Mouse (Mus musculus): ENCODE measurements around the gene Grn. TPM values are rescaled to one million over a fixed set of nuclear protein-coding genes. Genes with fewer than 3 reads are reported as not detected.
A peak's percentile ranks its signal among the peaks of the same experiment; 100 is the strongest.

Gene Grn
- polyA plus RNA-seq, 1 experiment from 2014 or later: 110 TPM

DNA sequence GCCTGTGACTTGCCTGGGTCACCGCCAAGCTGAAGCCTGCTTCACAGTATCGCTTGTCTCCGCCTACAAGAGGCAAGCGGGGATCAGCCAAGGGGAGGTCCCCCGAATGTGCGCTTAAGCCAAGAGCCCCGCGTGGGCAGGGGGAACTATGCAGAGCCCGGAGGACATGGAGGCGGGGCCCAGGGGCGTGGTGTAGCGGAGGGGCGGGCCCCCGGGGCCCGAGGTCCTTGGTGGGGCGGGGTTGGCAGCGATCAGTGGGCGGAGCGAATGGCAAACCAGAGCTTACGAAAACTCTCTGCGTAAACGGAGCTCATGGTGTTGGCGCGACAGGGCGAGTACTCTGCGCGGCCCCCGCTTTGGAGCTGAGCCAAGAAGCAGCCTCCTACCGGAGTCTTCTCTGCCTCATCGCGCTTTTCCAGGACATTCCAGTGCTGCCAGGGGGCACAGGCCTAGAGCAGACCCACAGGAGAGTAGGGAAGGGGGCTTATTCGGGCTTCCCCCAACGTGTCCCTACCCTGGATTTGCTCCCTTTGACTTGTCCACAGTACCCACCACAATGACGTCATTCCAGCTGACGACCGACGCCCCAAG, 37.0 kb downstream of the Grn start:
- H3K36me3 ChIP-seq (ENCODE audit: control insufficient read depth, insufficient read depth, low read length): no peaks in the 10 kb centered on the region
- no peaks in the 10 kb centered on the region for H3K9me3 ChIP-seq (replicated peaks; ENCODE audit: control insufficient read depth, low read length)
- peaks cover 2% of the 10 kb centered on the region; the same call in 1 of the 2 replicates for H3K27me3 ChIP-seq (ENCODE audit: control insufficient read depth, insufficient read depth, low read length)
- peak overlapping the region; percentile 58 for H3K9ac ChIP-seq (ENCODE audit: low read depth, low read length)
- peak; percentile 88 for ATAC-seq (replicated peaks; ENCODE audit: insufficient number of reproducible peaks, low FRiP score, low TSS enrichment)
- peak overlapping the region; percentile 81 for H3K4me2 ChIP-seq
- H3K4me3 ChIP-seq (ENCODE audit: low read depth, low read length): peak overlapping the region; percentile 41
- peak overlapping the region; percentile 31; the same call in 1 of the 2 replicates for H3K27ac ChIP-seq (ENCODE audit: low read depth, low read length)
- H3K4me1 ChIP-seq (ENCODE audit: control insufficient read depth, insufficient read depth, low read length): peaks cover 19% of the 10 kb centered on the region
- WGBS (ENCODE audit: insufficient replicate concordance): under 1% methylated on average over 37 of the region's 37 CpGs

DNA sequence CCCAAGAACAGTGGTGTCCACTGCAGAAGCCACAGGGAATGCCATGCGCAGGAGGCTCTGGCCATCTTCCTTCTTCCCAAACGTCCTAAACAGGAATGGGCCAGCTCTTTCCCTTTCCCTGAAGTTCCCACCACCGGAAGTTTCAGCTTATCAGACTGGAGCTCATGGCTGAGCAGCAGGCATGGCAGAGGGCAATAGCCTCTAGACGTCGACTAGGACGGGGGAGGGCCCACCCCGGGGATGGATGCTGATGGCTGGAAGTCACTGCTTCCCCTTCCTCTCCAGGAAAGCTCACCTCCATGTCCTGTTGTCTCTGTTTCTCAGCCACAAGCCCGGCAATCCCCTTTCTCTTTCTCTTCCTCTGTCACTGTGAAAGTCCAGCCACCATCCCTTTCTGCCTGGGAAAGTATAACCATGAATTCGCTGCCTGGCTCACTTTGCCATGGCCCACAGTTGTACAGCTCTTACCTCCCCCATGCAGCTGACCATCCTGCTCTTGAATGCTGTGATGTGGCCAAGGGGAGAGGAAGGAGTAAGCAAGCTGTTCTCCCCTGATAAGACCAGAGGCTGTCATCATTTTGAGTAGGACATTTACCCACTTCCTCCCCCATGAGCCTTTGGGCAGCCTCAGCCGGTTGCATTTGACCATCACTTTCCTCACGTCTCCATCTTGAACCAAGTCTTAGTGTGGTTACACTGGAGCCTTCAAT, 39.7 kb downstream of the Grn start, which contains the start of gene Itga2b:
Gene Itga2b (minus strand): TSS at position 475 of the 710 bp plus-strand sequence.
- Histone ChIP-seq H3K27me3 (ENCODE audit: control insufficient read depth, insufficient read depth, low read length) (peaks cover 2% of the 10 kb centered on the region; the same call in 1 of the 2 replicates), H3K4me2 (peak within 1 kb of the TSS; percentile 81), H3K27ac (ENCODE audit: low read depth, low read length) (peak within 1 kb of the TSS; percentile 82), H3K9ac (ENCODE audit: low read depth, low read length) (peak within 1 kb of the TSS; percentile 39; the same call in 1 of the 2 replicates), H3K36me3 (ENCODE audit: control insufficient read depth, insufficient read depth, low read length) (no peaks in the 10 kb centered on the region), H3K4me3 (ENCODE audit: low read depth, low read length) (peak within 1 kb of the TSS; percentile 16), H3K9me3 (replicated peaks; ENCODE audit: control insufficient read depth, low read length) (no peaks in the 10 kb centered on the region), H3K4me1 (ENCODE audit: control insufficient read depth, insufficient read depth, low read length) (peaks cover 19% of the 10 kb centered on the region)
- ATAC-seq (replicated peaks; ENCODE audit: insufficient number of reproducible peaks, low FRiP score, low TSS enrichment): peak; percentile 75
- 37% methylated on average over 11 of the region's 11 CpGs for WGBS (ENCODE audit: insufficient replicate concordance)

DNA sequence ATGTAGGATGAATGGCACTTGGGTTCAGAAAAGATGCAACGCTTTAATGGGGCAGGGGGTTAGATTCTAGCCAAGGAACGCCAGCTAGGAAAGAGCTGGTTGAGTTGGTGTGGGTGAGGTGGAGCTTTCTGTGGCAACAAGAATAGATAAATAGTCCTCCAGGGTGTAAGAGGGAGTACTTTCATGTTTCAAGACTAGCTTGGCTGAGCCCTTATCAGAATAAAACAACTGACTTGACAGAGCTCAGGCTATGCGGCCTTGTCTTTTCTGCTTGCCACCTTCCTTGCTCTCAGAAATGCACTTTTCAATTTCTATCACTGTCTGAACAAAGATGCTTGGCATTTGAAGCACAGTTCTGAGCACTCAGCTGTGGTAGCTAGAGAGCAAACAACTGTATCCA, 44.9 kb downstream of the Grn start:
- no peak overlapping the region for H3K9ac ChIP-seq (ENCODE audit: low read depth, low read length)
- 86% methylated on average over 3 of the region's 3 CpGs for WGBS (ENCODE audit: insufficient replicate concordance)
- no peaks in the 10 kb centered on the region for H3K9me3 ChIP-seq (replicated peaks; ENCODE audit: control insufficient read depth, low read length)
- no peak overlapping the region for H3K27ac ChIP-seq (ENCODE audit: low read depth, low read length)
- 0 out of 2 replicates have a peak, but pooled peaks cover 3% of the 10 kb centered on the region for H3K4me1 ChIP-seq (ENCODE audit: control insufficient read depth, insufficient read depth, low read length)
- no peak for ATAC-seq (replicated peaks; ENCODE audit: insufficient number of reproducible peaks, low FRiP score, low TSS enrichment)
- no peak overlapping the region for H3K4me3 ChIP-seq (ENCODE audit: low read depth, low read length)
- no peaks in the 10 kb centered on the region for H3K27me3 ChIP-seq (ENCODE audit: control insufficient read depth, insufficient read depth, low read length)
- peaks cover 21% of the 10 kb centered on the region for H3K36me3 ChIP-seq (ENCODE audit: control insufficient read depth, insufficient read depth, low read length)
- H3K4me2 ChIP-seq: no peak overlapping the region

DNA sequence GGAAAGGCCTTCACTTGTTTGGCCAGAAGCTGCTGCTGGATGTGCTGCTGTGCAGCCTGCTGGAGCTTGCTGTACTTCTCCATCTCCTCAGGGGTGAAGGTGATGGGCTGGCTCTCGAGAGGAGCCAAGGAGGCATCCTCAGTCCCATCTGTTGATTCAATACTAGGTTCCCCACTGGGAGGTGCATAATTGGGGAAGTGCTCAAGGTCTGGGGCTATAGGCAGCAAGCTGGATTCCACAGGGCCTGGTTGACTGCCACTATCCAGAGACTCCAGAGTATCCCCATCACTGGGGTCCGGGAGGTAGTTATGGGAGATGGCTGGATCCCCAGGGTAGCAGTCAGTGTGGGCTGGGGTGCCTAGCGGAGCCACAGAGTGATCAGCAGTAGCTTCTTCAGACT, 48.6 kb downstream of the Grn start:
- no peak overlapping the region for H3K27ac ChIP-seq (ENCODE audit: low read depth, low read length)
- no peak overlapping the region for H3K4me3 ChIP-seq (ENCODE audit: low read depth, low read length)
- H3K9ac ChIP-seq (ENCODE audit: low read depth, low read length): no peak overlapping the region
- no peaks in the 10 kb centered on the region for H3K9me3 ChIP-seq (replicated peaks; ENCODE audit: control insufficient read depth, low read length)
- H3K27me3 ChIP-seq (ENCODE audit: control insufficient read depth, insufficient read depth, low read length): no peaks in the 10 kb centered on the region
- no peaks in the 10 kb centered on the region for H3K4me1 ChIP-seq (ENCODE audit: control insufficient read depth, insufficient read depth, low read length)
- H3K36me3 ChIP-seq (ENCODE audit: control insufficient read depth, insufficient read depth, low read length): peaks cover 35% of the 10 kb centered on the region
- H3K4me2 ChIP-seq: no peak overlapping the region
- WGBS (ENCODE audit: insufficient replicate concordance): 93% methylated on average over 3 of the region's 3 CpGs
- no peak for ATAC-seq (replicated peaks; ENCODE audit: insufficient number of reproducible peaks, low FRiP score, low TSS enrichment)

DNA sequence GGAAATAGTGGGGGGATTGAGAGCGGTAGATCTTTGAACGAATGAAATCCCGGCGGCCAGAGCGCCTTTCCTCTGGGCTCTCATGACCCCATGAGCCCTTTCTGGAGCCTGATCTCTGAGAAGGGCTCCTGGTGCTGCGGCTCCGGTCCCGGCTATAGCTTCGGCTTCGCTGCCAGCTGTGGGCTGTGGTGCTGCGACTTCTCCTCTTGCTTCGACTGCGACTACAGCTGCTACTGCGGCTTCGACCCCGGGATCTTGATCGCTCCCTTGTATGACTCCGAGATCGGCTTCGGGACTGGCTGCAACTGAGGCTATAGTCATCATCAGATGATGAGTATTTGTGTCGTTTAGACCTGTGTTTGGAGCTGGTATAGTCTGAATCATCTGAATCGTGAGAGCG, 49.5 kb downstream of the Grn start:
- whole genome bisulfite sequencing (ENCODE audit: insufficient replicate concordance): 95% methylated on average over 23 of the region's 23 CpGs
- Histone ChIP-seq H3K4me2 (no peak overlapping the region), H3K36me3 (ENCODE audit: control insufficient read depth, insufficient read depth, low read length) (peaks cover 38% of the 10 kb centered on the region), H3K4me3 (ENCODE audit: low read depth, low read length) (no peak overlapping the region), H3K4me1 (ENCODE audit: control insufficient read depth, insufficient read depth, low read length) (no peaks in the 10 kb centered on the region), H3K27me3 (ENCODE audit: control insufficient read depth, insufficient read depth, low read length) (no peaks in the 10 kb centered on the region), H3K9me3 (replicated peaks; ENCODE audit: control insufficient read depth, low read length) (no peaks in the 10 kb centered on the region), H3K27ac (ENCODE audit: low read depth, low read length) (no peak overlapping the region), H3K9ac (ENCODE audit: low read depth, low read length) (no peak overlapping the region)
- ATAC-seq (replicated peaks; ENCODE audit: insufficient number of reproducible peaks, low FRiP score, low TSS enrichment): no peak

DNA sequence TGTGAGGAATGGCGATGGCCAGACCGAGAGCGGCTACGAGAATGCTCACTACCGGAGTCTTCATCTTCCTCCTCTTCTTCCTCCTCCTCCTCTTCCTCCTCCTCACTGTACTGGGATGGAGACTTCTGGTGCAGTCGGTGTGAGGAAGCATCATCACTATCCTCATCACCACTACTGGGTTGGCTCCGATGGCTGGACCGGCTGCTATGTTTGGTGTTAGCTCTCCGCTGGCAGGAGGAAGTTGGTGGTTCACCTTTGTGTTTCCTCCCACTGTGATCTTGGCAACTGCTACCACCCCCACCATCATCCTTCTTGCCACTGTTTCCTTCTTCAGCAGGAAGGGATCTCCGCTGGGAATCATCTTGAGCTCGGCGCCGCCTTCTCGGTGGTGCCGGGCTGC, 50.0 kb downstream of the Grn start:
- WGBS (ENCODE audit: insufficient replicate concordance): 93% methylated on average over 15 of the region's 15 CpGs
- peaks cover 39% of the 10 kb centered on the region for H3K36me3 ChIP-seq (ENCODE audit: control insufficient read depth, insufficient read depth, low read length)
- no peak overlapping the region for H3K4me2 ChIP-seq
- ATAC-seq (replicated peaks; ENCODE audit: insufficient number of reproducible peaks, low FRiP score, low TSS enrichment): no peak
- H3K9ac ChIP-seq (ENCODE audit: low read depth, low read length): no peak overlapping the region
- no peaks in the 10 kb centered on the region for H3K4me1 ChIP-seq (ENCODE audit: control insufficient read depth, insufficient read depth, low read length)
- H3K27me3 ChIP-seq (ENCODE audit: control insufficient read depth, insufficient read depth, low read length): no peaks in the 10 kb centered on the region
- no peak overlapping the region for H3K27ac ChIP-seq (ENCODE audit: low read depth, low read length)
- H3K4me3 ChIP-seq (ENCODE audit: low read depth, low read length): no peak overlapping the region
- H3K9me3 ChIP-seq (replicated peaks; ENCODE audit: control insufficient read depth, low read length): no peaks in the 10 kb centered on the region

DNA sequence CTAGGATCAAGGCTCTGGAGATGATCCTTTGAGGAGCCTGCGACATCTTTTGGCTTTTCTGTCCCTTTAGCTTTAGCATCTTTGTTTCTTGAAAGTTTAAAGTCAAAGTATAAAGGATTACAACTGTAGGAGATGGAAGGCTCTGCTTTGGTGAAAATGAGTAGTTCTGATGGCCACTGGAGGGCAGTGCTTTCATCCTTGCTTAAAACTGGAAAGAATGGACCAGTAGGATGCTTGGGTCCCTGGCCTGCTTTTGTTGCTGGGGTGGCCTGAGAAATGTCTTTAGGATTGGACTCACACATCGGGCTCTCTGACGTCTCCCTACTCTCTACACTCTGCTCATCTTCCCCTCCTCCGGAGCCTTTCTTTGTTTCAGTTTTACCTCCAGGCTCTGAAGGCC, 50.8 kb downstream of the Grn start:
- Histone ChIP-seq H3K9ac (ENCODE audit: low read depth, low read length) (no peak overlapping the region), H3K27me3 (ENCODE audit: control insufficient read depth, insufficient read depth, low read length) (no peaks in the 10 kb centered on the region), H3K4me1 (ENCODE audit: control insufficient read depth, insufficient read depth, low read length) (no peaks in the 10 kb centered on the region), H3K4me2 (no peak overlapping the region), H3K9me3 (replicated peaks; ENCODE audit: control insufficient read depth, low read length) (no peaks in the 10 kb centered on the region), H3K4me3 (ENCODE audit: low read depth, low read length) (no peak overlapping the region), H3K36me3 (ENCODE audit: control insufficient read depth, insufficient read depth, low read length) (peaks cover 43% of the 10 kb centered on the region), H3K27ac (ENCODE audit: low read depth, low read length) (no peak overlapping the region)
- ATAC-seq (replicated peaks; ENCODE audit: insufficient number of reproducible peaks, low FRiP score, low TSS enrichment): no peak
- WGBS (ENCODE audit: insufficient replicate concordance): 91% methylated on average over 4 of the region's 4 CpGs

DNA sequence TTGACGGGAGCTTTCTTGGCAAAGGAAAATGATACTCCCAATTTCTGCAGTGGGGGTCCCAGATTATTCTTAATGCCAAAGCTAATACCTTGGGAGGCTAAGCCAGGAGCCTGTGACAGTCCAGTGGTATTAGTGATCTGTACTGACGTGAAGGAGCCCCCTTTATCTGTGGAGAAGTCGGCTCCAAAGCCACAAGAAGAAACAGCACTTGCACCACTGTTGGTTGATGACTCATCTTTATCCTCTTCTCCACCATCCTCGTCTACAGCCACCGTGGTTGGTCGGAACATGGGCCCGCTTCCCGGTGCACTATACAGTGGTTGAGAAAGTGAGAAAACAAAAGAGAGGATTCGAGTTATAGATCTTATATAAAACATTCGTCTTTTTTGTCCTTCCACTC, 51.7 kb downstream of the Grn start:
- H3K4me3 ChIP-seq (ENCODE audit: low read depth, low read length): no peak overlapping the region
- H3K9ac ChIP-seq (ENCODE audit: low read depth, low read length): no peak overlapping the region
- WGBS (ENCODE audit: insufficient replicate concordance): 89% methylated on average over 10 of the region's 10 CpGs
- ATAC-seq (replicated peaks; ENCODE audit: insufficient number of reproducible peaks, low FRiP score, low TSS enrichment): no peak
- no peaks in the 10 kb centered on the region for H3K27me3 ChIP-seq (ENCODE audit: control insufficient read depth, insufficient read depth, low read length)
- no peaks in the 10 kb centered on the region for H3K4me1 ChIP-seq (ENCODE audit: control insufficient read depth, insufficient read depth, low read length)
- H3K4me2 ChIP-seq: no peak overlapping the region
- H3K9me3 ChIP-seq (replicated peaks; ENCODE audit: control insufficient read depth, low read length): no peaks in the 10 kb centered on the region
- H3K27ac ChIP-seq (ENCODE audit: low read depth, low read length): no peak overlapping the region
- peaks cover 50% of the 10 kb centered on the region for H3K36me3 ChIP-seq (ENCODE audit: control insufficient read depth, insufficient read depth, low read length)

Measured in heart, embryonic 11.5 days (tissue).